9 mouse cellular contexts compared by ENCODE assay signal in genomic region chrX:113298468-113298867, GRCm38 (mm10). TPM values are rescaled to one million over a fixed set of nuclear protein-coding genes. Genes with fewer than 3 reads are reported as not detected.
DNase-seq lines count a peak whose midpoint lies in the region; ATAC-seq and TF ChIP-seq lines count a peak whose summit lies in the region.
"Had no signal": no experiment of that assay in that cellular context is flagged by ENCODE, and none has a peak within 500 bp of the region (broad histone marks: within the 10 kb centered on the region; RNA-seq: fewer than 3 reads in every experiment).

No protein-coding gene starts in this region.

- no peak for TF ChIP-seq POLR2A in heart, adult 2 months (IDR thresholded peaks at IDR 0.05; ENCODE audit: insufficient read depth, low read depth, low read length)

- 19% methylated on average over 19 of the region's 19 CpGs for WGBS in heart, adult 2 months
- WGBS in intestine, embryonic 15.5 days: 22% methylated on average over 19 of the region's 19 CpGs
- WGBS in neural tube, embryonic 13.5 days: 18% methylated on average over 19 of the region's 19 CpGs

- no peak overlapping the region for H3K9ac ChIP-seq in heart, adult 2 months (ENCODE audit: low read depth, low read length)
- peak overlapping the region; percentile 40 for H3K9ac ChIP-seq in intestine, embryonic 15.5 days
- H3K9ac ChIP-seq in neural tube, embryonic 13.5 days: peak overlapping the region; percentile 52

- H3K27ac ChIP-seq in heart, adult 2 months: no peak overlapping the region
- peak overlapping the region; percentile 48; the same call in 1 of the 2 replicates for H3K27ac ChIP-seq in intestine, embryonic 15.5 days
- no peak overlapping the region for H3K27ac ChIP-seq in neural tube, embryonic 13.5 days (replicated peaks)

- H3K9me3 ChIP-seq in intestine, embryonic 15.5 days: no peaks in the 10 kb centered on the region
- H3K9me3 ChIP-seq in neural tube, embryonic 13.5 days: no peaks in the 10 kb centered on the region

- H3K4me2 ChIP-seq in intestine, embryonic 15.5 days (replicated peaks): peak overlapping the region; percentile 65
- peak overlapping the region; percentile 70 for H3K4me2 ChIP-seq in neural tube, embryonic 13.5 days

- no peaks in the 10 kb centered on the region for H3K4me1 ChIP-seq in heart, adult 2 months (ENCODE audit: control insufficient read depth, insufficient read depth, low read length)
- no peaks in the 10 kb centered on the region for H3K4me1 ChIP-seq in intestine, embryonic 15.5 days (replicated peaks)
- 0 out of 2 replicates have a peak, but pooled peaks cover 5% of the 10 kb centered on the region for H3K4me1 ChIP-seq in neural tube, embryonic 13.5 days (replicated peaks)

- H3K27me3 ChIP-seq in heart, adult 2 months (ENCODE audit: control insufficient read depth, insufficient read depth, low read length): no peaks in the 10 kb centered on the region
- no peaks in the 10 kb centered on the region for H3K27me3 ChIP-seq in intestine, embryonic 15.5 days (replicated peaks)
- H3K27me3 ChIP-seq in neural tube, embryonic 13.5 days: no peaks in the 10 kb centered on the region
- H3K27me3 ChIP-seq: CH12.LX had no signal

- H3K4me3 ChIP-seq in heart, adult 2 months: 0 out of 2 replicates have a peak overlapping the region, but pooled peaks have one; percentile 3
- H3K4me3 ChIP-seq in intestine, embryonic 15.5 days (replicated peaks): peak overlapping the region; percentile 45
- peak overlapping the region; percentile 46 for H3K4me3 ChIP-seq in neural tube, embryonic 13.5 days

- TF ChIP-seq EP300 in heart, adult 2 months (IDR thresholded peaks at IDR 0.05; ENCODE audit: insufficient read depth, low read depth, low read length): no peak

- no peaks in the 10 kb centered on the region for H3K36me3 ChIP-seq in heart, adult 2 months (ENCODE audit: control insufficient read depth, insufficient read depth, low read length)
- no peaks in the 10 kb centered on the region for H3K36me3 ChIP-seq in intestine, embryonic 15.5 days
- no peaks in the 10 kb centered on the region for H3K36me3 ChIP-seq in neural tube, embryonic 13.5 days

- intact Hi-C loops in heart, adult 2 months (cut with DNase I): no loop called here

- no peaks in the 10 kb centered on the region for H3K79me2 ChIP-seq in heart, adult 2 months (replicated peaks; ENCODE audit: control insufficient read depth, insufficient read depth, low read length)

- TF ChIP-seq CTCF in heart, adult 2 months (IDR thresholded peaks at IDR 0.05): no peak

- peak; percentile 33 for ATAC-seq in intestine, embryonic 15.5 days
- ATAC-seq in neural tube, embryonic 13.5 days (ENCODE audit: low read depth): peak; percentile 57; the same call in 1 of the 2 replicates

- DNase-seq in heart, adult 2 months: no peak
- no peak for DNase-seq in heart, postnatal 4 days
- peak; percentile 3 for DNase-seq in urinary bladder, postnatal 25 days (ENCODE audit: low spot score)
- DNase-seq in urinary bladder, postnatal 10 days (ENCODE audit: low spot score): no peak
- no peak for DNase-seq in ovary, postnatal 36 days (ENCODE audit: low spot score)
- DNase-seq in ovary, adult 18-20 months (ENCODE audit: low spot score): no peak

RNA-seq across cellular contexts. Expression of gene Dach2, which starts 1.2 kb away (rescaled TPM):
- total RNA-seq in heart, adult 2 months (2021): under 1 TPM in 1 of 2 experiments, not detected in 1; 0.07 TPM
- polyA plus RNA-seq in heart, adult 2 months (2012; rRNA removed): not detected in 2 replicates
- under 1 TPM in 1 of 2 experiments, not detected in 1; 0.19 TPM for total RNA-seq in heart, postnatal 4 days (2021)
- 3.2 and 4.1 TPM in 2 replicates for polyA plus RNA-seq in intestine, embryonic 15.5 days (2015; fragmentation: Nextera tagmentation; extraction: Ambion mirVana)
- polyA plus RNA-seq in neural tube, embryonic 13.5 days (2015; fragmentation: Nextera tagmentation; extraction: Ambion mirVana): 6.5 and 6.6 TPM in 2 replicates
